Mouse (Mus musculus) cerebellum, adult 2 months (tissue): ENCODE results near the gene Ccdc188. TPM values are rescaled to one million over a fixed set of nuclear protein-coding genes. Genes with fewer than 3 reads are reported as not detected.

ENCODE experiments used
- DNase-seq, 2 experiments: peaks; one replicate each; pipeline ENCODE4 v3.0.0; 2021
- H3K27ac ChIP-seq: fragments of 200-500 bp; 2 replicates; pipeline ENCODE4 v1.5.1; 2012; ENCODE audit warnings: low read length, control low read depth, inconsistent platforms; ENCODE audit not compliant: insufficient read depth
- H3K27me3 ChIP-seq: fragments of 200-500 bp; 2 replicates; pipeline ENCODE4 v1.6.1; 2012; ENCODE audit warnings: inconsistent platforms, mild to moderate bottlenecking, low read length, moderate library complexity; ENCODE audit not compliant: control insufficient read depth, insufficient read depth
- H3K4me1 ChIP-seq: fragments of 200-500 bp; 2 replicates; pipeline ENCODE4 v1.6.1; 2011; ENCODE audit warnings: low read length; ENCODE audit not compliant: control insufficient read depth, insufficient read depth
- H3K4me3 ChIP-seq: fragments of 200-500 bp; replicated peaks from 2 replicates; pipeline ENCODE3; 2011; ENCODE audit warnings: mild to moderate bottlenecking, low read depth, low read length, control low read depth; ENCODE audit not compliant: insufficient read depth
- CTCF ChIP-seq: fragments of 200-500 bp; IDR thresholded peaks from 2 replicates; pipeline ENCODE4 v1.5.1; 2011; ENCODE audit warnings: low read depth, mild to moderate bottlenecking, control low read depth, low read length, moderate library complexity, borderline replicate concordance; ENCODE audit not compliant: insufficient read depth
- POLR2A ChIP-seq: fragments of 200-500 bp; IDR thresholded peaks from 2 replicates; pipeline ENCODE4 v1.6.1; 2011; ENCODE audit warnings: low read length, control low read depth, borderline replicate concordance; ENCODE audit not compliant: insufficient read depth
- WGBS: fragments of 180-500 bp; shearing (Covaris S2); methylation state at CpG from one replicate; pipeline ENCODE4 v1.1.7; 2018; 5-methylcytosine and 5-hydroxymethylcytosine counted together
- polyA plus RNA-seq: library from polyadenylated mRNA; depleted of rRNA; stranded (reverse); fragments of >200 nt; gene quantifications from 2 replicates; pipeline ENCODE4 v1.2.3, GENCODE M21; 2012

Gene Ccdc188
- polyA plus RNA-seq, 1 experiment: not detected

DNA sequence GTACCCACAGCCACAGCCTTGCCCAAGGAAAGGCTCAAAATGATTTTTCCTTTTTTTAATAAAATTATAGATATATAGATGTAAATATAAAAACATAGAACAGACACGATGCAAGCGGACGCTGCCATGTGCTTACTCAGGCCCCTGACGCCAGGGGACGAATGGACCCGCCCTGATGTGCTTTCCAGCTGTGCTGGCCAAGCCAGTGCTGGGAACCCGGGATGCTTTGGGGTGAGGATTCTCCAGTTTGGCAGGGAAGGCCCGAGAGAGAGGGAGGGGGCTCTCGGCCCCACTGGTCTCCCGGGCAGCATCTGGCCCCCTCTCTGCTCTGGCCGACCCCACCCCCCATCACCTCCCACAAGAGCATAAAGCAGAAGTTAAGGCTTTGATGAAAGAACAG is 4.5 kb downstream of the Ccdc188 start:
- 69% methylated on average over 11 of the region's 11 CpGs for WGBS
- TF ChIP-seq CTCF: no peak
- no peak for TF ChIP-seq POLR2A

DNA sequence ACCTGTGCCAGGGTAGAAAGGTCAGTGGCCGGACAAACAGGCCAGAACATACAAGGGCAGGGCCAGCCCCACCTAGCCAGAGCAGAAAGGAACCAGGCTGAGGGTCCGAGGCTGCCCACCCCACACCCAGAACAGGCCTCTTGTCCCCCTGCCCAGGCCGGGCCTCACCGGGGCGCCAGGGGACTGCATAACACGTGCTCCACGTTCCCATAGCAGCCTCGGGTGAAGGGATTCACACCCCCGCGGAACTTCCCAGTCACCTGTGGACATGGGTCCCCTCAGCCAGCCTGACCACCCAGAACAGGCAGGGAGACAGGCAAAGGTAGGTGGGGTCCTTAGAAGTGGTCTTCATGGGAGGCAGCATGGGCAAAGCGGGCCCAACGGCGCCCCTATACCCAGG is 9.5 kb downstream of the Ccdc188 start:
- WGBS: 90% methylated on average over 13 of the region's 13 CpGs
- DNase-seq: no peak
- Histone ChIP-seq H3K27me3 (no peaks in the 10 kb centered on the region), H3K4me1 (peaks cover 46% of the 10 kb centered on the region), H3K27ac (peak overlapping the region; percentile 17; the same call in 1 of the 2 replicates), H3K4me3 (no peak overlapping the region)
- no peak for TF ChIP-seq CTCF
- TF ChIP-seq POLR2A: no peak

More for the DNA sequence above, 4.5 kb downstream of the Ccdc188 start:
- no peak for DNase-seq
- Histone ChIP-seq H3K27ac (no peak overlapping the region), H3K4me3 (no peak overlapping the region), H3K4me1 (peaks cover under 1% of the 10 kb centered on the region; the same call in 1 of the 2 replicates), H3K27me3 (no peaks in the 10 kb centered on the region)

DNA sequence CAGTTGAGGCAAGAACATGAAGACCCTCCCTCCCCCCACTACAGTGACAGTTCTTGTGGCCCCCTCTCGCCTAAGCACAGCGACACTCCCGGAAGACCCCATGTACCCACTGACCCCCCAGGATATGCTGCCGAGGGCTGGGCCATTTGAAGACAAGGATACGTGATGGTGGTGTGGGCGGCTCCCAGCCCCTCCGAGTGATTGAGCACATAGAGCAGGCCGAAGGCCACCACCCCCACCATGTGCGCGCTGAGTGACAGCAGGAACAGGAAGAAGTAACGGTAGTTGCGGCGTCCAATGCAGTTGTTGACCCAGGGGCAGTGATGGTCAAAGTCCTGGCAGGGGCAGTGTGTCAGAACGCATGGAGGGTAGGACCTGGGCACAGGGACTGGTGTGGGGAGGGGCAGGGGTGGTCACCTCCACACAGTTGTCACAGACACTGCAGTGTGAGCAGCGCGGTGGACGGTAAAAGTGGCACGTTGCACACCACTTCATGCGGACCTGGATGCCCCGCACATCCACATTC is 10.3 kb downstream of the Ccdc188 start:
- H3K4me1 ChIP-seq: peaks cover 46% of the 10 kb centered on the region
- no peak overlapping the region for H3K4me3 ChIP-seq
- no peaks in the 10 kb centered on the region for H3K27me3 ChIP-seq
- TF ChIP-seq POLR2A: no peak
- no peak for TF ChIP-seq CTCF
- H3K27ac ChIP-seq: peak overlapping the region; percentile 85
- WGBS: 91% methylated on average over 20 of the region's 20 CpGs
- no peak for DNase-seq

DNA sequence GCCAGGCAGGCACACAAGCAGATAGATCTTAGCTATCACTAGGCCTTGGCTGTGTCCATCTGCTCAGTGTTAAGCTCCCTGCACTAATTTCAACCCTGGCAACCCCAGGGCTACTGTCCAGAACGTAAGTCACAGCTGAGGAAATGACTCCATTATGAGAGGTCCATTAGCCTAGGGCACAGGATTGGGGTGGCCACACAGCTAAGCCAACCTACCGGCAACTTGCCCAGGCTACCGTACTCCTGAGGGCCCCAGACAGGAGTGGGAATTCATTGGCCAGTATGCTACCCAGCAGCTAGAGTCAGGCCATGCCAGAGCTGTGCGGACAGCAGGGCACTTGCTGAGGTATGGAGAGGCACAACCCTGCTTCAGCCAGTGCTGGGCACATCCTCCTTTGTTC is 11.2 kb downstream of the Ccdc188 start:
- H3K27ac ChIP-seq: peak overlapping the region; percentile 85
- WGBS: 7% methylated on average over 4 of the region's 4 CpGs
- TF ChIP-seq CTCF: no peak
- TF ChIP-seq POLR2A: no peak
- H3K4me3 ChIP-seq: peak overlapping the region; percentile 28
- peak; percentile 75 to 83 for DNase-seq
- H3K27me3 ChIP-seq: no peaks in the 10 kb centered on the region
- H3K4me1 ChIP-seq: peaks cover 46% of the 10 kb centered on the region

DNA sequence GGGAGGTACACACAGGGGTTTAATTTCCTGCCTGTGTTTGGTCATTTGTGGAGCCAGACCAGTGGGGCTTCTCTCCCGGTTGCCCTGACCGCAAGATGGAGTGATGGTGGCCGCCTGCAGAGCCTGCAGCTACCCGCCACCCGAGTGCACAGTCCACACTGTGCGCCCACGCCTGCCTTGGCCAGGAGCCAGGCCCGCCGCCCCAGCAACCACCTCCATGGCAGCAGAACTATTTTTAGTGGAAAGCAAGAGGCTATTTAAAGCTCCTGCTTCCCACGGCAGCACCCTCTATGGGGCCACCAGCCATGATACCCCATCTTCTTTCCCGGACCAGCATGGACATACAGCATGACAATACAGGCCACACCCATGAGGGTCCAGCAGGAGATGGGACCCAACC is 11.9 kb downstream of the Ccdc188 start:
- Histone ChIP-seq H3K4me3 (peak overlapping the region; percentile 28), H3K27ac (peak overlapping the region; percentile 85)
- 3% methylated on average over 11 of the region's 11 CpGs for WGBS

GRCm38 (mm10) chr16:18230617-18231016 is 12.9 kb downstream of the Ccdc188 start:
- no peak for TF ChIP-seq CTCF
- no peak for TF ChIP-seq POLR2A
- H3K4me1 ChIP-seq: peaks cover 46% of the 10 kb centered on the region
- peak overlapping the region; percentile 85 for H3K27ac ChIP-seq
- no peak for DNase-seq
- no peaks in the 10 kb centered on the region for H3K27me3 ChIP-seq
- 78% methylated on average over 6 of the region's 6 CpGs for WGBS
- H3K4me3 ChIP-seq: no peak overlapping the region

More for the DNA sequence above, 11.9 kb downstream of the Ccdc188 start:
- TF ChIP-seq CTCF (no peak), POLR2A (no peak)
- DNase-seq: peak; percentile 79 to 85
- Histone ChIP-seq H3K27me3 (no peaks in the 10 kb centered on the region), H3K4me1 (peaks cover 46% of the 10 kb centered on the region)

GRCm38 (mm10) chr16:18231047-18231446 is 13.4 kb downstream of the Ccdc188 start:
- TF ChIP-seq CTCF (no peak), POLR2A (no peak)
- peaks cover 49% of the 10 kb centered on the region for H3K4me1 ChIP-seq
- H3K4me3 ChIP-seq: no peak overlapping the region
- H3K27me3 ChIP-seq: no peaks in the 10 kb centered on the region
- H3K27ac ChIP-seq: 0 out of 2 replicates have a peak overlapping the region, but pooled peaks have one; percentile 85
- DNase-seq: no peak
- WGBS: 70% methylated on average over 3 of the region's 3 CpGs

DNA sequence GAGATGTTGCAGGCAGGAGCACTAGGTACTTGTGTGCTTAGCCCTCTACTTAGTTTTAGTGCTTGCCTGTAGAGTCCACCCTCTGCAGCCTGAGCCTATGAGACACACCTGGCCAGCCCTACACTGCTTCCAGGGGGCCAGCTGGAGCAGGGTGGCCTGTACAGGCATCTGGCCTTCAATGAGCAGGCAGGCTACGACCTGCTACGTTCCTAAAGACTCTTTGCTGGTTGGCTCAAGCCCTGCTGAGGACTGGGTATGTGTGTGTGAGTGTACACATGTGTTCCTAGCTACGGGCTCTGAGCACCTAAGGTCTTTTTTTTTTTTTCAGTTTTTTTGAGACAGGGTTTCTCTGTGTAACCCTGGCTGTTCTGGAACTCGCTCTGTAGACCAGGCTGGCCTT is 13.8 kb downstream of the Ccdc188 start:
- Histone ChIP-seq H3K27me3 (no peaks in the 10 kb centered on the region), H3K4me1 (peaks cover 53% of the 10 kb centered on the region), H3K27ac (0 out of 2 replicates have a peak overlapping the region, but pooled peaks have one; percentile 85), H3K4me3 (no peak overlapping the region)
- DNase-seq: no peak
- WGBS: 45% methylated on average over 4 of the region's 4 CpGs
- TF ChIP-seq CTCF (no peak), POLR2A (no peak)
